Mouse (Mus musculus) T-helper 2 cell (primary cell): Measurements from ENCODE around the gene Gm3285.

Experiments used
- in situ Hi-C: fragments of 300-600 bp; cut with MboI, MseI; formaldehyde crosslinking; loops from one replicate; pipeline ENCODE4 v1.15.1; 2025; ENCODE audit warnings: high pct_unique_total_duplicates

The Gm3285 gene

GRCm38 (mm10) chr10:77900903-77901818 is 39.4 kb downstream of the Gm3285 start:
- in situ Hi-C loops = no loop called here

- in situ Hi-C loops = no loop called here
Observed at GRCm38 (mm10) chr10:77901871-77902210, 40.1 kb downstream of the Gm3285 start.

DNA sequence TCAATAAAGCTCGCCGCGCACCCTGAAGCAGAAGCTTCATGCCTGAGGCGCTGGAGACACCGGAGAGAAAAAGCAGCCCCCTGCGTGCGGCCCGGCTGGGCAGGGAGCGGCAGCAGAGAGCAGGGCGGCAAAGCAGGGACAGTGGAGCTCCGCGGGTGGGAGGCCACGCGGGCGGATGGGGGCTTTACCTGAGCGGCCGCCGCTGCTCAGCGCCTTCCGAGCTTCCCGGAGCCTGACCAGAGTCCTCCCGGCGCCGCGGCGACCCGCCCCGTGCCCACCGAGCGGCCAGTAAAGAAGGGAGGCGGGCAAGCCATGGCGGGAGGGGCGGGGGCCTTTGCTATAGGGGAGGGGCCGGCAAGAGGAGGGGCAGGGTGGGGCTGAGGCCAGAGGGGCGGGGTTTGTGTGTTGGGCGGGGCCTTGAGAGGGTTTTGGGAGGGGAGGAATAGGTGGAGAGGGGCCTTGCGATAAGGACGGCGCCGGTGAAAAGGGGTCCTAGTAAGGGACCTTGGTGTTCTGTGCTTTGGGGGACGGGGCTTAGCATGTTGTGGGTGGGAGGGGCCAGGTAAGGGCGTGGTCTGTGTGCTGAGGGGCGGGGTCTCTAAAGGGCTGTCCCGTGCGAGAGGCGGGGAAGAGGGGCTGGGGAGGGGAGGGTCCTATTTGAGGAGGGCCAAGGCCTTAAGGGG is 40.6 kb downstream of the Gm3285 start, which contains the start of gene Lrrc3:
Lrrc3 (minus strand) TSS at position 326 of the 683 bp plus-strand sequence.
- in situ Hi-C loops = no loop called here

DNA sequence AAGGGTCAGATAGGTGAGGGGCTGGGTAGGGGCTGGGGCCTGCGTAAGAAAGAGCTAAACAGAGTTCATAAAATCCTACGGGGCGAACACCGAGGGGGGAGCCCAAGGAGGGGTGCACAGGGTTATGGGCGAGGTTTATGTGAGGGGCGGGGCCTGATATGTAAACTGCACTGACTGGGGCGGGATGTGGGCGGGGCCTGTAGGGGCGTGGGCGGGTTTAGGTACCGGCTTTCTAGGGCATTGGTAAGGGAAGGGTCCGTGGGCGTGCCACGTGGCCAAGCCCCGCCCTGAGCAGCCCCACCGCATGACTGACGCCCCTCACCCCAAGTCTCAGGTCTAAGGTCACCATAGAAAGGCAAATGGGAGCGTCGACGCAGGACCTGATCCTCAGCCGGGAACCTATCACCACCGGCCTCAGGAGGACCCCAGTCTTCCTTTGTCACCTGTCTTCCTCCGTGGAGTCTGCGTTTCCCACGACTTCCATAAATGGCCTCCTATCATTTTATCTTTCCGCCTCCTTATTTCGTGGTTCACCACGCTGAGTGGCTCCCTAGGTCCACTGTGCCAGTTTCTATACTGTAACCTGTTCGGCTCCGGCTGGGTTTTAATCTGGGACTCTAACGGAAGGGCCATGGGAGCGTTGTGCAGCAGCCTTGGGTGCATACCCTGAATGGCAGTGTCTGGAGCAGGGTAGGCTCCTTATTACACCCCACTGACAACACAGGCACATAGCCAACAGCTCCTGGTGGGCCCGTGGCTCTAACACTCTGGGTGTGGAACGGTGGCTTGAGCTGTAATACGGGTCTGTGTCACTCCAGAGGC is 41.3 kb downstream of the Gm3285 start:
- in situ Hi-C loops = no loop called here
